Mouse (Mus musculus): ENCODE results near the gene Gad1.

Gene Gad1

GRCm38 (mm10) chr2:70552772-70553171 lies at the start of gene Gad1:
Gene Gad1, plus strand, starts transcription at chr2:70553072.
- DNase-seq, result no peak

- no peak for DNase-seq
Observed at GRCm38 (mm10) chr2:70503436-70503835, 49.4 kb upstream of the Gad1 start.

- no peak for DNase-seq
Observed at GRCm38 (mm10) chr2:70505229-70505628, 47.6 kb upstream of the Gad1 start.

GRCm38 (mm10) chr2:70505896-70506295 lies 47.0 kb upstream of the Gad1 start:
- no peak for DNase-seq

- no peak for DNase-seq
Observed at GRCm38 (mm10) chr2:70506372-70506771, 46.5 kb upstream of the Gad1 start.

GRCm38 (mm10) chr2:70508496-70508895 lies 44.4 kb upstream of the Gad1 start, which contains the start of gene Erich2:
Gene Erich2, plus strand, starts transcription at chr2:70508819.
- DNase-seq, result no peak

GRCm38 (mm10) chr2:70509021-70509632 lies 43.7 kb upstream of the Gad1 start:
- peak; percentile 73 for DNase-seq

- peak; percentile 27 for DNase-seq
Observed at GRCm38 (mm10) chr2:70538283-70538682, 14.6 kb upstream of the Gad1 start.

GRCm38 (mm10) chr2:70550671-70551070 lies 2.2 kb upstream of the Gad1 start:
- DNase-seq, result no peak

- no peak for DNase-seq
Observed at GRCm38 (mm10) chr2:70551446-70551845, 1.4 kb upstream of the Gad1 start.

- DNase-seq, result no peak
Observed at GRCm38 (mm10) chr2:70552067-70552598, 739 bp upstream of the Gad1 start.

GRCm38 (mm10) chr2:70553826-70554225 lies 954 bp downstream of the Gad1 start:
- DNase-seq, result no peak

- peak; percentile 73 for DNase-seq
Observed at GRCm38 (mm10) chr2:70558112-70558842, 5.4 kb downstream of the Gad1 start.

GRCm38 (mm10) chr2:70558843-70559451 lies 6.1 kb downstream of the Gad1 start:
- DNase-seq, result no peak

GRCm38 (mm10) chr2:70559520-70559919 lies 6.6 kb downstream of the Gad1 start:
- peak; percentile 71 for DNase-seq

- DNase-seq, result peak; percentile 47
Observed at GRCm38 (mm10) chr2:70561077-70561795, 8.4 kb downstream of the Gad1 start.

GRCm38 (mm10) chr2:70562011-70562491 lies 9.2 kb downstream of the Gad1 start:
- no peak for DNase-seq

- no peak for DNase-seq
Observed at GRCm38 (mm10) chr2:70562611-70562980, 9.7 kb downstream of the Gad1 start.

GRCm38 (mm10) chr2:70562981-70563671 lies 10.3 kb downstream of the Gad1 start:
- no peak for DNase-seq

- DNase-seq, result no peak
Observed at GRCm38 (mm10) chr2:70563721-70564645, 11.1 kb downstream of the Gad1 start.

GRCm38 (mm10) chr2:70564646-70565315 lies 11.9 kb downstream of the Gad1 start:
- DNase-seq, result no peak
